Mouse (Mus musculus): Measurements from ENCODE around the gene Dhx40.

DNA sequence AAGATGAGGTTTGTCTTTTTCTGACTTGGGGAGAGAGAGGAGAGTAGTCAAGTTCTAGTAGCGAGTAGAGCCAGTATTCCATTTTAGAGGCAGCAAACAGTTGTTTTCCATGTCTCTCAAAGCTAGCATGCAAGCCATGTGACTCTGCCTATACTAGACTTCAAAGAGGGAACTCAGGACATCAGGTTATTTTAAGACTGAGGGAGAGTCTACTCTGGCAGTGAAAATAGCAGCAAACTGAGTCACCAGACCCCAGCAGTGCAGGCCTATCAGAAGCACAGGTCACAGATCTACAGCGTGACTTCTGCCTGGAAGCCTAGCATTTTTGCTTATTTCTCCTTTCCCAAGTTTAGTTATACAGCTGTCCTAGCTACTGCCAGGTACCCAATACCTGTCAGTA lies 76.1 kb downstream of the Dhx40 start:
- no peak for TF ChIP-seq POLR2A (IDR thresholded peaks at IDR 0.05; ENCODE audit: control insufficient read depth, extremely low read depth, insufficient read depth, low read length, poor library complexity)
- TF ChIP-seq CTCF (IDR thresholded peaks at IDR 0.05; ENCODE audit: borderline replicate concordance, control insufficient read depth, extremely low read depth, insufficient read depth, low read length, poor library complexity) = no peak

Data from thymus, adult 2 months (tissue).